Mouse (Mus musculus): ENCODE measurements around the gene Ess2.

DNA sequence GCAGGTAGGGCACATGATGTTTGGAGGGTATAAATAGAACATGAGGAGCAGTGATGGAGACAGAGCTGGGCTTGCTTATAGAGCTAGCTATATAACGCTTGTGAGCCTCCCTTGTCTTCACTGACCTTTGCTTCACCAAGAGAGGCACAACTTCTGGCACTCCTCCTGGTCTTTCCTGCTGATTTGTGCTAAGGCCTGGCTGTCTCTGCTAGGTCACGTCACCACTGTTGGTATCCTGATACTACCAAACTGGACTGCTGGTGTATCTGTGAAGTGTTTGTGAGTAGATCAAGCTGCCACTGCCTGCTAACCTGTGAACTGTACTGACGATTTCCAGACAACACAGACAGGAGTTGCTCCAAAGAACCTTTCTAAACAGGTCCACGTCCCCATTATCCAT is 36.0 kb downstream of the Ess2 start:
- TF ChIP-seq MAX (IDR thresholded peaks at IDR 0.05; ENCODE audit: low read length) (no peak), UBTF (IDR thresholded peaks at IDR 0.05; ENCODE audit: low read depth, low read length) (no peak)

All from CH12.LX (cell line).